Mouse (Mus musculus): ENCODE data around the gene Ddb1. TPM values are rescaled to one million over a fixed set of nuclear protein-coding genes. Genes with fewer than 3 reads are reported as not detected.
A peak's percentile ranks its signal among the peaks of the same experiment; 100 is the strongest.

The Ddb1 gene
- total and polyA plus RNA-seq, 3 experiments: 299 to 406 (median 319) TPM

DNA sequence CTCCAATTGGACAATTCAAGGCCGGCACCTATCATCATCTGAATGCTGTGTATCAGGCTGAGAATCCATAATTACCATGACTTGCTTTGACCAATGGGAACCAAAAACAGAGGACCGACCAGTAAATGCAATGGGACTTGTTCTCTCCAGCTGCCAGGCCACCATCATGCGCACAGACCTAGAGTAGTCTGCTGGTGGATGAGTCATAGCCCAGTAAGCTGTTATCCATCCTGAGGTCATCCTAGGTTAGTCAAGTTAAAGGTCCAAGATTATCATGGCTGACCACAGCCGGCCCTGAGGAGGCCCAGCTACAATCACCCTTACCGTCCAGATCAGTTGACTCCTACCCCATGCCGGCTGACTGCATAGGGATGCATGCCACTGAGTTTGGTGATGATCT lies 35.5 kb upstream of the Ddb1 start:
- H3K4me3 ChIP-seq (replicated peaks in 1 of 3; ENCODE audit: low read depth in 2 of 3, low read length in 2 of 3, poor library complexity in 1 of 3): no peak overlapping the region
- no peak overlapping the region for H3K4me2 ChIP-seq (ENCODE audit: insufficient read depth, low read depth, poor library complexity, severe bottlenecking)
- H3K9me3 ChIP-seq (replicated peaks; ENCODE audit: low read length): no peaks in the 10 kb centered on the region
- no peak overlapping the region for H3K9ac ChIP-seq (ENCODE audit: insufficient read depth, low read depth)
- TF ChIP-seq E2F4 (IDR thresholded peaks at IDR 0.05; ENCODE audit: insufficient replicate concordance, low read depth, low read length) (no peak), RAD21 (IDR thresholded peaks at IDR 0.05; ENCODE audit: low read depth, low read length) (no peak), MAFK (IDR thresholded peaks at IDR 0.05; ENCODE audit: insufficient replicate concordance, low read length) (no peak), TBP (conservative IDR thresholded peaks at IDR 0.05; ENCODE audit: low read depth, low read length) (no peak), ZNF384 (IDR thresholded peaks at IDR 0.05; ENCODE audit: low read depth, low read length) (no peak), JUN (IDR thresholded peaks at IDR 0.05; ENCODE audit: insufficient read depth, low read depth, low read length) (no peak), ZMIZ1 (IDR thresholded peaks at IDR 0.05; ENCODE audit: low read depth, low read length) (no peak), CHD1 (IDR thresholded peaks at IDR 0.05; ENCODE audit: low read depth, low read length) (no peak), POLR2A (IDR thresholded peaks at IDR 0.05; ENCODE audit: low read depth, low read length) (no peak), USF1 (IDR thresholded peaks at IDR 0.05; ENCODE audit: low read depth, low read length) (no peak)
- H3K36me3 ChIP-seq (replicated peaks in 1 of 2; ENCODE audit: control insufficient read depth in 1 of 2, insufficient read depth in 1 of 2, low read length in 1 of 2): peaks cover 36 to 63% of the 10 kb centered on the region in 2 experiments
- no peaks in the 10 kb centered on the region for H3K4me1 ChIP-seq (ENCODE audit: control insufficient read depth in 1 of 2, insufficient read depth in 2 of 2)
- in situ Hi-C loops (cut with MboI; ENCODE audit: low pct_ligation_motif_present, low pct_unique_long_range_greater_than_20kb, low sequenced_read_pairs): no loop called here
- no peaks in the 10 kb centered on the region for H3K79me2 ChIP-seq (replicated peaks; ENCODE audit: control insufficient read depth, extremely low read depth, insufficient read depth, poor library complexity, severe bottlenecking)
- DNase-seq (ENCODE audit: extremely low read depth): no peak
- no peaks in the 10 kb centered on the region for H3K27me3 ChIP-seq (replicated peaks)
- dilution Hi-C loops (cut with MboI; ENCODE audit: extremely low pct_ligation_motif_present, extremely low pct_unique_long_range_greater_than_20kb, low sequenced_read_pairs): no loop called here
- no peak overlapping the region for H3K27ac ChIP-seq (ENCODE audit: insufficient read depth, low read depth)

DNA sequence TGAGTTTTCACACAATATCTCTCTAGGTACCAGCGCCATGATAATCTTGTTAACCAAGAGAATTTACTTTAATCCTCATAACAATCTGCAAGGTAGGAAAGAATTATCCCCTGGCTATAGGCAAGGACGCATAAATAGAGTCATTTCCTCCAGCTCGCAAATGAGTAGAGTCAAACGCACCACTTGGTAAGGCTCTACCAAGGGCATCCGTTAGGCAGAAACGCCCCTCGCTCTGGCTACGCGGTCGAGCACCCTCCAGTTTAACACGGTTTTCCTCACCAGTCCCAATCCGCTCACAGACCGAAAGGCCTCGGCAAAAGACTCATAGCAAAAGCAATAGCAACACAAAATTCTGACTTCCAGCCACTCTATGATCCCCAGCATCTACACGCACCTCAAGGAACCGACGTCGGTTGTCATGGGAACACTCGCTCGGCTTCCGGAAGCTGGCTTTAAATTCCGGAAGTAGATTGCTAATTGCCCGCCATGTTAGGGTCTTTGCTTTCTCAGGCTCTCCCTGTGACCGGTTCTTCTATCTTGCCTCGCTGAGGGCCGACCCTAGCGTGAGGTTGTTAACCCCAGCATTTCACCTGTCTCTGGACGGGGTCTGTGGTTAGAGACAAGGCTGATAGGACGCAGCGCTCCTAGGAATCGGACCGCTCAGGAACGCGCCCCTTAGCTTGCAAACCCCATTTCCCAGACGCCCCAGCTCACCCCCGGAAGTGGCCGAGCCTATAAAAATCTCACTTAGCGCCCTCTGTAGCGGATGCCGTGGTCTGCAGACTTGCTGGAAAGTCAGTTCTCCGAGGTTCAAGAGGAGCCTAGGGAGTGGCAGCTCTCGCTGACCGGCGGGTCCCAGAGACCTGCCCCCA lies 28.2 kb upstream of the Ddb1 start, which contains the start of the genes Cyb561a3 and Tmem138:
Gene Cyb561a3 (plus strand): TSS at position 483 of the 872 bp plus-strand sequence.
Gene Tmem138 (minus strand): TSS at position 673 of the 872 bp plus-strand sequence.
- H3K36me3 ChIP-seq (replicated peaks in 1 of 2; ENCODE audit: control insufficient read depth in 1 of 2, insufficient read depth in 1 of 2, low read length in 1 of 2): peaks cover 25 to 43% of the 10 kb centered on the region in 2 experiments
- no peaks in the 10 kb centered on the region for H3K27me3 ChIP-seq (replicated peaks)
- H3K27ac ChIP-seq (ENCODE audit: insufficient read depth, low read depth): peak within 1 kb of the TSS; percentile 93
- peak within 1 kb of the TSS; percentile 88 for H3K4me2 ChIP-seq (ENCODE audit: insufficient read depth, low read depth, poor library complexity, severe bottlenecking)
- H3K4me1 ChIP-seq (ENCODE audit: control insufficient read depth in 1 of 2, insufficient read depth in 2 of 2): peaks cover 2 to 20% of the 10 kb centered on the region in 2 experiments; a peak in 3 of 4 replicates
- H3K9ac ChIP-seq (ENCODE audit: insufficient read depth, low read depth): peak within 1 kb of the TSS; percentile 73
- in situ Hi-C loops (cut with MboI; ENCODE audit: low pct_ligation_motif_present, low pct_unique_long_range_greater_than_20kb, low sequenced_read_pairs) (no loop called here), dilution Hi-C loops (cut with MboI; ENCODE audit: extremely low pct_ligation_motif_present, extremely low pct_unique_long_range_greater_than_20kb, low sequenced_read_pairs) (no loop called here)
- peaks cover 40% of the 10 kb centered on the region for H3K79me2 ChIP-seq (replicated peaks; ENCODE audit: control insufficient read depth, extremely low read depth, insufficient read depth, poor library complexity, severe bottlenecking)
- DNase-seq (ENCODE audit: extremely low read depth): peak; percentile 94
- no peaks in the 10 kb centered on the region for H3K9me3 ChIP-seq (replicated peaks; ENCODE audit: low read length)
- peak within 1 kb of the TSS; percentile 78 to 88 (median 82) for H3K4me3 ChIP-seq (replicated peaks in 1 of 3; ENCODE audit: low read depth in 2 of 3, low read length in 2 of 3, poor library complexity in 1 of 3)
- TF ChIP-seq EP300 (IDR thresholded peaks at IDR 0.05; ENCODE audit: low read length): no peak
- peak; percentile 86 for TF ChIP-seq MAZ (IDR thresholded peaks at IDR 0.05; ENCODE audit: low read depth, low read length)
- peak; percentile 95 for TF ChIP-seq MXI1 (IDR thresholded peaks at IDR 0.05; ENCODE audit: low read depth, low read length)
- peak; percentile 90 for TF ChIP-seq SIN3A (IDR thresholded peaks at IDR 0.05; ENCODE audit: low read length)
- no peak for TF ChIP-seq BHLHE40 (IDR thresholded peaks at IDR 0.05; ENCODE audit: low read depth, low read length)
- TF ChIP-seq POLR2AphosphoS2 (IDR thresholded peaks at IDR 0.05; ENCODE audit: low read depth, low read length): peak; percentile 80; the same call in 1 of the 2 replicates
- no peak for TF ChIP-seq CHD1 (IDR thresholded peaks at IDR 0.05; ENCODE audit: low read depth, low read length)
- TF ChIP-seq RAD21 (IDR thresholded peaks at IDR 0.05; ENCODE audit: low read depth, low read length): no peak; the same call in 1 of the 2 replicates
- peak; percentile 94 for TF ChIP-seq ELF1 (IDR thresholded peaks at IDR 0.05; ENCODE audit: low read depth, low read length)
- no peak for TF ChIP-seq E2F4 (IDR thresholded peaks at IDR 0.05; ENCODE audit: insufficient replicate concordance, low read depth, low read length)
- no peak for TF ChIP-seq ZKSCAN1 (IDR thresholded peaks at IDR 0.05; ENCODE audit: borderline replicate concordance, low read depth, low read length)
- TF ChIP-seq IRF4 (IDR thresholded peaks at IDR 0.05; ENCODE audit: low read depth, low read length): peak; percentile 19; the same call in 1 of the 2 replicates
- 0 out of 2 replicates have a peak, but pooled peaks have one; percentile 21 for TF ChIP-seq MYC (IDR thresholded peaks at IDR 0.05; ENCODE audit: low read depth, low read length)
- TF ChIP-seq MAX (IDR thresholded peaks at IDR 0.05; ENCODE audit: low read length): peak; percentile 22; the same call in 1 of the 2 replicates
- peak; percentile 85 for TF ChIP-seq HCFC1 (IDR thresholded peaks at IDR 0.05; ENCODE audit: low read depth, low read length)
- TF ChIP-seq NRF1 (IDR thresholded peaks at IDR 0.05; ENCODE audit: low read depth, low read length): no peak; the same call in 1 of the 2 replicates
- TF ChIP-seq ZC3H11A (IDR thresholded peaks at IDR 0.05; ENCODE audit: low read depth, low read length): no peak
- peak in 1 of 2 experiments; percentile 69; a peak in 2 of 4 replicates for TF ChIP-seq CTCF (conservative IDR thresholded peaks at IDR 0.05 in 1 of 2, IDR thresholded peaks at IDR 0.05 in 1 of 2; ENCODE audit: low read depth in 2 of 2, low read length in 2 of 2)
- peak; percentile 97 for TF ChIP-seq TBP (conservative IDR thresholded peaks at IDR 0.05; ENCODE audit: low read depth, low read length)
- TF ChIP-seq NELFE (IDR thresholded peaks at IDR 0.05; ENCODE audit: low read depth, low read length): peak; percentile 93
- no peak for TF ChIP-seq MAFK (IDR thresholded peaks at IDR 0.05; ENCODE audit: insufficient replicate concordance, low read length)
- peak; percentile 34; the same call in 1 of the 2 replicates for TF ChIP-seq CHD2 (IDR thresholded peaks at IDR 0.05; ENCODE audit: low read length)
- no peak for TF ChIP-seq ZNF384 (IDR thresholded peaks at IDR 0.05; ENCODE audit: low read depth, low read length)
- TF ChIP-seq USF2 (conservative IDR thresholded peaks at IDR 0.05; ENCODE audit: low read depth, low read length): no peak
- TF ChIP-seq JUN (IDR thresholded peaks at IDR 0.05; ENCODE audit: insufficient read depth, low read depth, low read length): no peak
- no peak for TF ChIP-seq USF1 (IDR thresholded peaks at IDR 0.05; ENCODE audit: low read depth, low read length)
- TF ChIP-seq POLR2A (IDR thresholded peaks at IDR 0.05; ENCODE audit: low read depth, low read length): peak; percentile 92
- TF ChIP-seq RCOR1 (conservative IDR thresholded peaks at IDR 0.05; ENCODE audit: low read depth, low read length): no peak

Data from CH12.LX (cell line).